Mouse (Mus musculus): ENCODE data around the gene Fam184a.

Gene Fam184a

GRCm38 (mm10) chr10:53750955-53751652 lies at the start of gene Fam184a:
Fam184a (minus strand) TSS chr10:53751123.
- peak; percentile 82 for DNase-seq (ENCODE audit: low spot score)

GRCm38 (mm10) chr10:53796258-53796581 lies 45.3 kb upstream of the Fam184a start:
- no peak for DNase-seq (ENCODE audit: low spot score)

DNA sequence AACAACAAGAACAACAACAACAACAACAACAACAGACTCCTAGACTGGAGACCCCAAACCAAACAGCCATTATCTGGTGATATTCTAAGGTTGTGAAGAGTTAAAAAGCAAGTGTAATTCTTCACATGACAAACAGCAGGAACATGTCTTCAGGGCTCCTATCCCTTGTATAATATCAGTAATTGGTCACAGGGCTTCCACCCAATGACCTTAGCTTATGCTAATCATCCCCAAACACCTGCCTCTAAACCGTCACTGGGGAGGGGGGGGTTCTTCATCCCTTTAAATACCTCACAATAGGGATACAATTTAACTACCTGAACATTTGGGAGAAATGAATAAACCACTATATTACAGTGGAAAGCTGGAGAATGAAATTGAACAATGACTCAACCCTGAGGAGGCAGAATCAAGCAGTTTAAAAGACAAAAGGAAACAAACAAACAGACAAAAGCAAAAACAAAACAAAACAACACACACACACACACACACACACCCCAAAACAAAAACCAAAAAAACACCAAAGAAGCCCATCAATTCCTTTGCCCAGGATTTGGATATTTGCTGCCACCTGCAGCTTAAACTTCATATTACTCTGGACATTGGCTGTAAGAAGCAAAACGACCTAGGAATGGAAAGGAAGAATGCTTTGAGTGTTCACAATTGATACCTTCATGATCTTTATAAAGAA lies 44.8 kb upstream of the Fam184a start:
- DNase-seq (ENCODE audit: low spot score): peak; percentile 79

DNA sequence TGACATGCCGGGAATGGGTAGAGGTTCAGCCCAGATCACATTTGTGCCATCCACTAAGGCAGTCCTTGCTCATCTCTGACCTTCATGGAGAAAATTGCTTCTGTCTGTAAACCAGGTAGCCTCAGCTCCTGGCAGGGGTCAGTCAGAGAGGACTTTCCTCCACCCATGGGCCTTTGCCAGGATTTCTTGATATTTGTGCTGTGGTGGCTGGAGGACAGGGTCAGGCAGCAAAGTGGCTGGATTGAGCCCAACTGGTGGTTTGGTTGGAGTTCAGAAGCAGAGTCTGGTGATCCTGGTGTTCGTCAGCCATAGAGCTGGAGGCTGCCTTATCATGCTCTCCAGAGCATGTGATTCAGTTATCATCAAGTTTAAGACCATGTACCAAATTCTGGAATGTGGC lies 40.4 kb upstream of the Fam184a start:
- no peak for DNase-seq (ENCODE audit: low spot score)

DNA sequence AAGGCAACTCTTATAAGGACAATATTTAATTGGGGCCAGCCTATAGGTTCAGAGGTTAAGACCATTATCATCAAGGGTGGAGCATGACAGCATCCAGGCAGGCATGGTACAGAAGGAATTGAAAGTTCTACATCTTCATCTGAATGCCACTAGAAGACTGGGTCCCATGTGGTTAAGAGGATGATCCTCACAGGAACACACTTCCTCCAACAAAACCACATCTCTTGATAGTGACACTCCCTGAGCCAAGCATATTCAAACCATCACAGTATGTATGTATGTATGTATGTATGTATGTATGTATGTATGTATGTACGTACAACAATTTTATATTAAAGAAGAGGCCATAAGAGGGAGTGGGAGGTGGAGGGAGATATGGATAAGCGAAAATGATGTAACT lies 25.7 kb upstream of the Fam184a start:
- DNase-seq (ENCODE audit: low spot score): no peak

DNA sequence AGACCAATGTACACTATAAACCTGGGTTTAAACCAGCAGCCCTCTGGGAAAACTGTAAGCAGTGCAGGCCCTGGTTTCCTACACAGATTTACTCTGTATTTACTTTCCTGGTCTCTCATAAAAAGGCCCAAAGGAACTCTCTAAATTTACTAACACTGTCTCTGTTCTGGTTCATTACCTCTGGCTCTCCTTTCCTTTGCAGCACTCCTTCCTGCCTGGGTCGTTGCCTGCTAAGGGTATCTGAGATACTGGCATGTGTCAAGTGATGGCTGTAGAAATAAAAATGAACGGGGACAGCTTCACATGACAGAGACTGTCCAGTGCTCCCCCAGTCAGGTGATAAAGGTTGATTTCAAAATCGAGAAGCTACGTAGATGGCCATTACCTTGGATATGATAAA lies 21.8 kb upstream of the Fam184a start:
- DNase-seq (ENCODE audit: low spot score): no peak

DNA sequence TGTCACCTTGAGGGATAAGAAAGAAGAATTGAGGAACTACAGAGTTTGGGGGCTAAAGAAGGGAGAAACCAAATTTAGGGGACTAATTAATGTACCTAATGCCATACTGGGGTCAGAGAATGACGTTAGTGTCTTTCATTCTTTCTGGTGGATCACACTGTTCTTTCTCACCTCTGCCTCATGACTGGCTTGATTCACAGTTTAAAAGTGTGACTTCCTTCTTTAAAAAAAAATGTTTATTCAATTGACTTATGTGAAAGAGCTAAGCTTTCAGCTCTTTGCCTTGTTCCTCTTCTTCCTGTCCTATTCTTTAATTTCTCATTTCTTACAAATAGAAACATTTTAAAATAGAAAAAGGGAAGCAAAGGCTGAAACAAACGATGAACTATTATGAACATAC lies 20.6 kb upstream of the Fam184a start:
- no peak for DNase-seq (ENCODE audit: low spot score)

DNA sequence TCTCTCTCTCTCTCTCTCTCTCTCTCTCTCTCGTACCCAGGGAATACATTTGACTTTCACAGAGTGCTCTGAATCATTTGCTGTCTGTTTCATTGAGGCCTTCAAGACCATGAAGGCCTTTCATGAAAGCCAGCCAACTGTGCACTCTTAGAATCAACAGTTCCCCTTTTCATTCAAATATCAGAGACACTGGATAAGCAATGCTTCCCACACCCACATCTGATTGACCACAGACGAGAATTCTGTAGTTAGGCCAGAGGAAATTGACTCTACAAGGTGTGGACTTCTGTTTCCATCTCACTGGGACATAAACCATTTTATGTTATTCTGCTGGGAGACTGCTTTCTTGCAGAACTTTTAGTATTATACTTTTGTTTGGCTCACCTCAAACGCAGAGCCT lies 17.8 kb upstream of the Fam184a start:
- DNase-seq (ENCODE audit: low spot score): no peak

- DNase-seq (ENCODE audit: low spot score): no peak
These were observed 14.5 kb upstream of the Fam184a start for GRCm38 (mm10) chr10:53765471-53765870.

DNA sequence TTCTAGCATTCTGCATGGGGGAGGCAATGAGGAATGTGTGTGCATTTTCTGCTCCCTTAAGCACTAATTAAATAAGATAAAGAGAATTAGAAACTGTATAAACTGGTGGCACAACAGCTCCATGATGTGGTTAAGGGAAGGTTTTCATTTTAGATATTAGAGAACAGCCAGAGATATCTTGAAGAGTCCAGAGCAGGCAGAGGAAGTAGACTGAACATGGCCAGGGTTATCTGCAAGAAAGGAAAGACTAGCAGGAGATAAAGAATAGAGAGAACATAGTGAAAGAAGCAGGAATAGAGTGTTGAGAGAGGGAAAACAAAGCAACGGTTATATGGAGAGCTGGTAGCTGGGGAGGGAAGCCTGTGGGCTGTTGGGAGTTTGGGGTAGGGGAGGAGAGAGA lies 1.8 kb upstream of the Fam184a start:
- no peak for DNase-seq (ENCODE audit: low spot score)

DNA sequence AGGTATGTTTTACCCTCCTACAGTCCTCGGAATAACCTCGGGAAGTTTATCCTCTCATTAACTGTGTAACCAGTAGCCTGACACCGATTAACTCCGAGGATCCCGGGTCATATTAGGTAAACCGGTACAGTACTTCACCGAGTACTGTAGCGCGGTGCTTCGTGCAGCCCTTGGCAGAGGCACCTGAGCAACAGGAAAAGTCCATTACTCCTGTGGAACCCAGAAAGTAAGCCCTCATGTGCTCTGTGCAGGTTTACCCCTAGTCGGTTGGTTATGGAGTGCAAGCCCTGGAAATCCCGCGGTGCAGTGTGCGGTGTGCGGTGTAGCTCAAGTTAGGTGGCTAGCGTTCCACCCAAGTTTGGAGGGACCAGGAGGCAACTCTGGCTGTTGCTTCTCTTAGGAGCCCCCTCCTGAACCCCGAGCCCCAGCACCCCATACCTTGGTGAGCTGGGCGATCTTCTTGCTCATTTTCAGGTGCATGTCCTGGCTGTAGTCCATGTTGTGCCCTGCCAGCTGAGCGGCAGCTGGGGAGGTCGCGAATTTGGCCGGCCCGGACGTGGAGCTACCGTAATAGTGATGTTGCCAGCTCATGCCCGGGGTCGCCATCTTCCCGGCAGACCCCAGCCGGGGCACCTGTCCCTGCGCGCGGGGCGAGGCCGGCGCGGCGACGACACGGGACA lies 508 bp downstream of the Fam184a start:
- peak; percentile 43 for DNase-seq (ENCODE audit: low spot score)

GRCm38 (mm10) chr10:53746039-53746438 lies 4.9 kb downstream of the Fam184a start:
- no peak for DNase-seq (ENCODE audit: low spot score)

GRCm38 (mm10) chr10:53742961-53743360 lies 8.0 kb downstream of the Fam184a start:
- DNase-seq (ENCODE audit: low spot score): peak; percentile 87

- no peak for DNase-seq (ENCODE audit: low spot score)
These were observed 10.9 kb downstream of the Fam184a start for GRCm38 (mm10) chr10:53740014-53740413.

- DNase-seq (ENCODE audit: low spot score): no peak
These were observed 12.1 kb downstream of the Fam184a start for GRCm38 (mm10) chr10:53738842-53739241.

DNA sequence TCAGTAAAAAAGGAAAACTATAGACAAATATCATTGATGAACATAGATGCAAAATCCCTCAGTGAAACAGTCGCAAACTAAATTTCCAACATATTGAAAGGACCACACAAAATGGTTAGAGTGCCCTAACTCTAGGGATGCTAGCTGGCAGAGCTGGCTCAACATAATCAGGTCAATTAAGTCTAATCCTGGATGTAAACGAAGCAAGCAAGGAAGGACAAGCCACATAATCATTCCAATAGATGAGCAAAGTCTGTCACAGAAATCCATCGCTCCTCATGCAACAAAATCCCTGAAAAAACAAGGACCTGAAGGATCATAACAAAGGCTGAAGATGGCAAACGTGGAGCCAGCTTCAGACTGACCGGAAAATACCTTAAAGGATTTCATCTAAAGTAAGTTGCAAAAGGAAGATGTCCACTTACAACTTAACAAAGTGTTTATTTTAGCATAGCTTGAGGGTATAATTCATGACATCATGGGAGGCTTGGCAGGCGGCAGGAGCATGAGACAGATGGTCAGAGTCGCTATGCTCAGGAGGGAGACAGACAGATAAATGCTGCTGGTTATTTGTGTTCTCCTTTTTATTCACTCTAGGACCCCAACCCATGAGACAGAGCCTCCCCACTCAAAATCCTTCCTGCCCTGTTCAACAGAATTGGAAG lies 15.6 kb downstream of the Fam184a start:
- DNase-seq (ENCODE audit: low spot score): no peak

GRCm38 (mm10) chr10:53732324-53732723 lies 18.6 kb downstream of the Fam184a start:
- DNase-seq (ENCODE audit: low spot score): no peak

DNA sequence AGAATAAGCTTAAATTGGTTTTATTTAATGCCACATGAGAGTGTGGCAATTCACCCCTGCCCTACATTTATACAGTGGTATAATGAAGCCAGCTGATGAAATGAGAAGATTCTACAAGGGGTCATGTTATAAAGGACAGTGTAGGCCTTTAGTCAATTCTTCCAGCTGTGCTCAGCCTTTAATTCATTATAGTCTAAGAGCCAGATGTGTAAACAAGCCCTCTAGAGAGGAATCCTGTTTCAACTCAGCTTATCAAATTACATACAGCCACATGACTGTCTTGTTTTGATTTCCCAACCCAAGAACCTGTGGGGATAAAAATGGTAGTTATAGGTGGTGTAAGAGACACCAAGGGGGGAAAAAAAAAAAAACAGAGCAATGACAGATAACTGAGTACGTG lies 22.0 kb downstream of the Fam184a start:
- DNase-seq (ENCODE audit: low spot score): no peak

DNA sequence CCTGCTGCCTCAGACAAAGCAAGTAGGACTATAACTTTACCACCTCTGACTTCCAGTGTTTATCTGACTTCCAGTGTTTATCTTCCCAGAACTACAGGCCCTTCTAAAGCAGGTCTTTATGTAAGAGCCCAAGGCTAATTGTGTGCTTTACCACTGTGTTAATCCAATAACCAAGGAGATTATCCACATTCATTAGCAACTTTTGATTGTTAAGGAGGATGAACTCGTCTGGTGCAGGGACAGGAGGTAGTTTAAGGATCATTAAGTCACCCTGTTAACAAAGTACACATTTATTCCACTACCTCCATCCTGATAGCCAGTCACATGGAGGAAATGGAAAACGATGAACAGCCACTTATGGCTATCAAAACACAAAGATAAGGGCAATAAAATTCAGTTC lies 25.6 kb downstream of the Fam184a start:
- no peak for DNase-seq (ENCODE audit: low spot score)

GRCm38 (mm10) chr10:53704516-53704915 lies 46.4 kb downstream of the Fam184a start:
- DNase-seq (ENCODE audit: low spot score): no peak

- no peak for DNase-seq (ENCODE audit: low spot score)
These were observed 52.4 kb downstream of the Fam184a start for GRCm38 (mm10) chr10:53698531-53698930.

GRCm38 (mm10) chr10:53694757-53695156 lies 56.2 kb downstream of the Fam184a start:
- no peak for DNase-seq (ENCODE audit: low spot score)

DNA sequence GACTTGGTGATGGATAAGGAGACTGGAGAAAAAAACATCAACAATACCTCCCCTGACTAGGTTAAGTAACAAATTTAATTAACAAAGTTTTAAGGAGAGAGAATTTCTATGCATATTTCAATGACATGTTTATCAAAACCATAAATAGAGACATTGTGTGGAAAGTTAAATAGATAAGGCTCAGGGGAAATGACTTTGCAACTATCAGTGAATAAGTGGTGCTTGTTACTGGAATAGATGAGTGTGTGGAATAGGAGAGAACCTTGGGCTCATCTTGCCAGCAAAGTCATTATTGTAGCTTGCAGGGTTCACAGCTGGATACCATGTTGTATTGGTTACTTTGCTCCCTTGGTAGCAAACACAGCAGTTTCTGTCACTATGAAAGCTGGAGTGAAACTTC lies 59.7 kb downstream of the Fam184a start:
- DNase-seq (ENCODE audit: low spot score): no peak
